Mouse (Mus musculus): ENCODE measurements around the gene Obscn.
A peak's percentile ranks its signal among the peaks of the same experiment; 100 is the strongest.

Obscn gene

DNA sequence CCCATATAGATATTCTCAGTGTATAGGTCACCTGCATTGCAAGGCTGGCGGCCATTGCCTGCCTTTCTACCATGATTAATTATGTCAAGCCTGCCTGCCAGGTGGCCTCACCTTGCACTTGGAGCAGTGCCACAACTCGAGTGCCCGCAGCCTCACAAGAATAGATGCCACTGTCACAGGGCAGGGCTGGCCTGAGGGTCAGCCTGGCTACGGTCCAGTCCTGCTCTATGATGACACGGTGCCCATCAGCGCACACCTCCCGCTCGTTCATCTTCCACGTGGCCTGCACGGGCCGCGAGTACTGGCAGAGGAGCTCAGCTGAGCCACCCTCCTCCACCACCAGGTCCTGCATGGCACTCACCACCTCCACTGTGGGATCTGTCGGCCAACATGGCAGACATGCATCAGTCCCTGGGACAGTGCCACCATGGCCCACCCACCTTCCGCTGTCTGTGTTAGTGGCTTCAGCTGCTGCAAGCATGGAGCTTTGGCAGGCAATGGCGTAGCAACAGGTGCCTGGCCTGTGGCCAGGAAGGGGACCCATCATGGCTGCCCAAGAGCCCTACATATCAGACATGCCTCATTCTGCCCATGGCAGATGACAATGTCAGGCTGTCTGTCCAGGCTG is 91.4 kb downstream of the Obscn start:
- DNase-seq, result peak; percentile 75

GRCm38 (mm10) chr11:59029003-59029402 is 107.2 kb downstream of the Obscn start:
- no peak for DNase-seq

- DNase-seq, result no peak
These were observed 109.8 kb downstream of the Obscn start for GRCm38 (mm10) chr11:59026411-59026810.

DNA sequence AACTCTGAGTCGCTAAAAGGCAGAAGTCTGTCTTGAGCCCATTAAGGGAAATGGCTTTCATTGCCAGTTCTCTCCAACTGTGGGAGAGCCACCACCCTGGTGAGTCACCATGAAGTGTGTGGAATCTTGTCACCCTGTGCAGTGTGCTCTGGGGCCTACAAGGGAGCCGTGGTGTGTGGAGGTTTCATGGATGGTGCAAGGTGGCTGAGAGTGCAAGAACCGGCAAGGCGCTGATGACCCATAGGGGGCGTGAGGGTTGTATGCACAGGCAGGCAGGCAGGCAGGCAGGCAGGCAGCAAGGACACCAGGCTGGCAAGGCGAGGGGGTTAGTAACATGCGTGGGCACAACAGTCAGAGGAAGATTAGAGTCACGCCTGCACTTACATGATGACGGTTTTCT is 121.2 kb downstream of the Obscn start:
- DNase-seq, result peak; percentile 33

DNA sequence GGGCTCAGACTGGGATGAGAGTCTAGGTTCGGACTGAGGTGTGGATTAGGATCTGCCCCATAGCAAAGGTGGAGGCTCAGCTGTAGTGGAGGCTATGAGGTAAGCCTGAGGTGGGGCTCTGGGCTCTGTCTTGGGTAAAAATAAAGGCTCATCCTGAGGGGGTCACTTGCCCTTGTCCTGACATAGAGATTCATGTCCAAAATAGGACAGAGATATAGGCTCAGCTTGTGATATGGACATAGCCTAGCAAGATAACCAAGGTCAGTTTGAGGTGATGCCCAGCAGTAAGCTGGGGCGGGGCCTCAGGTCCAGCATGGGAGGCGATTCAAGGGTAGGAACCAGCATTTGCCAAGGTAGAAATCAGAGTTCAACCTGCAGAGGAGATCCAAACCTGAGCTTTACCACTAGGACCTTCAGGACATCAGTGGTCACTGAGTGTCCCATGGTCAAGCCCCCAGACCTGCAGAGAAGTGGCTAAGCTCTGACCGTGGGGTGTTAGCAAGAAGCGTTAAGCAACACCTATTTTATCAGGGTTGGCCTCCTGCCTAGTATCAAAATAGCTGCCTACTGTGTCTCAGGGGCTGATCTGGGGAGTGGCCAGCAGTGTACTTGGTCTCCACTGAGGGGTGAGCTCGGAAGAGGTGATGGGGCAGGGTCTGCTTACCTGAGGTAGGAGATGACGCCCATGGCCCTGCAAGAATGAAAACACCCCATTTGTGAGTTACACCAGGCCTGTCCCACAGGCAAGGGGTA is 133.7 kb downstream of the Obscn start:
- no peak for DNase-seq

- DNase-seq, result peak; percentile 89
These were observed 135.6 kb downstream of the Obscn start for GRCm38 (mm10) chr11:59000635-59001034.

DNA sequence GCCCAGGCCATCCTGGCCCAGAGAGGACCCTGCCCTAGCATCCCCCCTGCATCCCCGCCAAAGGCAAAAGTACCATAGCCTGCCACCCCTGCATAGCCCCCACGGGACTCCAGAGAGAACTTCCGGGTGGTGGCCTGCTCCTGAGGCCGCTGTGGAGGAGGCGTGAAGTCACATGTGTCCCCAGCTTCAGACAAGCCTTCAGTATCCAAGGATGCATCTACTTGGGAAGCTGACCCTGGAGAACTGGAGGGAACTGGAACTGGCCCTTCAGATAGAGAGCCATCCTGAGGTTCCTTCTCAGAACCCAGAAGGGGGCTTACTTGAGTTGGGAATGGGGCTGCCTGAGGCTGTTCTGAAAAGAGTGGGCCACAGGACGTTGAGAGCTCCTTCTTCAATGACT is 136.4 kb downstream of the Obscn start:
- no peak for DNase-seq

DNA sequence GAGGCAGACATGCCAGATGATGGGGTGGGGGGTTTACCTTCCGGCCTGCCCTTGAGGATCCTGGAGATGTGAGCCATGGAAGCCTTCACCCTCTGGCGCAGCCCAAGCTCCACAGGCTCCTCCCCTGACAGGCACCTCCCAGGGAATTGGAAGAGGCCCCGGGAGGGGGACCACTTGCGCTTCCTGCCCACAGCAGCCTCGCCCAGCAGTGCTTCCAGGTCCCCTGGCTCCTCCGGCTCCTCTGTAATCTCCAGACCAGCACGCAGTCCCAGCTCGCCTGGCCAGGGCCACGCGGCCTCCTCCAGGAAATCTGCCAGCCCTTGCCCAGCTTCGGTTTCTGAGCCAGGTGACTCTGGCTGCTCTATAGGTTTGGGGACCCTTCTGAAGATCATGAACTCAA is 137.0 kb downstream of the Obscn start:
- no peak for DNase-seq

DNA sequence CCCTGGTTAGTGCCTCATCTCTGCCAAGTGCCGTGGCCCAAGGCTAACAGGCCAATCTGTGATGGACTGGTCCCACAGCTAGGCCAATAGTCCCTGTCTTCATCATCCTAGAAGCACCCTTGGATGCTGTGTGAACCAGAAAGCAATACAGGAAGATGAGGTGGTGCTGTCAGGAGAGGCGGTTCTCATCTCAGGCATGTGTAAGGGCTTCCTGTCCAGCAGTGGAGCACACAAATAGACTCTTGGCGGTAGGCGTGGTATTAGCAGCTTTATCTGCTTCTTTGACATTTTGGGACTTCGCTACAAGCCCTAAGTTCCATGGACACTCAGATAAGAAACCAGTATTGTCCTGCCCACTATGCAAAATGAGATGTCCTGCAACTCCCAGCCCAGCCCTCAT is 138.7 kb downstream of the Obscn start:
- no peak for DNase-seq

GRCm38 (mm10) chr11:58995807-58996370 is 140.3 kb downstream of the Obscn start:
- no peak for DNase-seq

GRCm38 (mm10) chr11:58995061-58995806 is 141.0 kb downstream of the Obscn start:
- DNase-seq, result no peak

- no peak for DNase-seq
These were observed 141.8 kb downstream of the Obscn start for GRCm38 (mm10) chr11:58994337-58994826.

DNA sequence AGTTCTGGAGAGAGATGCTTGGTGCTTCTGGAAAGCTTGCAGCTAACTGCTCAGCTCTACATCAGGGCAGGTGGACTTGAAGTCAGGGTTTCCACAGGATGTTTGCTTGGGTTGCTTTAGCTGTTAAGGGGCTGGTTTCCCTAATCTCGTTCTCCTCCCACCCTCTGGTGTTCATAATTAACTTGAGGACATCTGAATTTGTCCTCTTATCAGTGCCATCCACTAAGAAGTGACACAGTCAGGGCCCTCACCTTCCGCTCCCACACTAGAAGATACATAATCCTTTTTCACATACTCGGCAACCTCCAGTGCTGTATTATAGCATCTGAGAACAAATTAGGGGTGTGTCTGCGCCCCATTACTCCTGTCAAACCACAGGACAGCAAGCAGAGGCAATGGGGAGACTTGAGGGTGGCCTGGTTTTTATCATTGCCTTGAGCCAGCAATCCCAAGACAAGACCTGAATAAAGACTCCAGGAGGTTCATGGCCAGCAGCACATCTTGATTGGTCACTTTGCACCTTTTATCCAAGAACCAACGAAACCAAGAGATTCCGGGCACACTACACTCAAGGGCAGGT is 143.0 kb downstream of the Obscn start:
- DNase-seq, result no peak

- no peak for DNase-seq
These were observed 144.3 kb downstream of the Obscn start for GRCm38 (mm10) chr11:58991911-58992310.

- no peak for DNase-seq
These were observed 145.4 kb downstream of the Obscn start for GRCm38 (mm10) chr11:58990794-58991193.

GRCm38 (mm10) chr11:58990141-58990540 is 146.1 kb downstream of the Obscn start:
- no peak for DNase-seq

- DNase-seq, result no peak
These were observed 147.0 kb downstream of the Obscn start for GRCm38 (mm10) chr11:58989166-58989565.

DNA sequence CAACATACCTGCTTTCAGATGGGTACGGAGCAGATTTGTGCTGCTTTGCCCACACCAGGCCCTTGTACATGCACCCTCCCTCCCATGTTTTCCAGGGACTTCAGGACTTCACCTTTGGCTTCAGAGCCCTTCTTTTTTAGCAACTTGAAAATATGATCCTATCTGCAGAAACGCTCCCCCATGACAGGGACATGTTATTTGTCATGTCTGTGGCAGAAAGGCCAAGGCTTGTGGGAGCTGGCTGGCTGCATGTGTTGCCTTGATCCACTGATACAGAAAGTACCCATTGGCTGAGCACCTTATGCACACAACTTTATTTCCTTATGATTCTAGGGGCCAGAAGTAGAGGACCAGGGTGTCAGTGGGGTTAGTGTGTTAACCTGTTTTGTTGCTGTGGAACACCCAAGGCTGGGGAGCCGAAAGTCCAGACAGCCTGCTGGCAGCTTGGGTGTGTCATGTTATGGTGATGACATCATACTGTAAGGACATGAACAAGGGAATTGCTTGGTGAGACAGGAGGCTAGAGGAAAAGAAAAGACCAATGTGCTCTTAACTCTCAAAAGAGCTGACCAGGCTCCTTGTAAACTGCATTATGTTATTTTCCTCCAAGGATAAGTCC is 150.8 kb downstream of the Obscn start:
- no peak for DNase-seq

- DNase-seq, result no peak
These were observed 151.5 kb downstream of the Obscn start for GRCm38 (mm10) chr11:58984657-58985056.

DNA sequence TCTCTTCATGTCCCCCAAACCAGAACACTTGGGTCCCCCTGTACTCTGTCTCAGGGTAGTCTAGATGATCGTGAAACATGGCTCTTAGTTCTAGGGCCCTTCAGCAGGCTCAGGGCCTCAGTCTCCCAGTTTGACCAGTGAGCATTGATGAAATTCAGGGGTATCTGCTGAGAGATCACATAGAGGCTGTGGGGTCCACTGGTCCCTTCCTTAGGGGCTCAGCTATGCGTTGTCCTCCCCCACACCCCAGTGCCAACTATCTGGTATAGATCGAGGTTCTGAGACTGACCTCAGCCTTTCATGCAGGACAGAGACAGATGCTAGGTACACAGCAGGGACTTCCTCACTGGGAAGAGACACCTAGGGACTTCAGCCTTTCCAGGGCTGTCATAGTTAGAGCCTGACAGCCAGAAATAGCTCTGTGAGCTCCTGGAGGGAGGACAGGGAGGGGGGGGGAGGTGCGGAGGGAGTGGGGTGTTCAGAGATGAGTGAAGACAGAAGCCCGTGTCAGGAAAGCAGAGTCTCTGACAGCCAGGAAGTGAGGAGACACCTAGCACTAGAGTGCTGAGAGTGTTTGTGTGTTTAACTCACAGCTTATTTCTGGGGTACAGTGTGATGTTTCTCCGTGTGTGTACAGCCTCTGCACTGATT is 152.4 kb downstream of the Obscn start:
- DNase-seq, result no peak

DNA sequence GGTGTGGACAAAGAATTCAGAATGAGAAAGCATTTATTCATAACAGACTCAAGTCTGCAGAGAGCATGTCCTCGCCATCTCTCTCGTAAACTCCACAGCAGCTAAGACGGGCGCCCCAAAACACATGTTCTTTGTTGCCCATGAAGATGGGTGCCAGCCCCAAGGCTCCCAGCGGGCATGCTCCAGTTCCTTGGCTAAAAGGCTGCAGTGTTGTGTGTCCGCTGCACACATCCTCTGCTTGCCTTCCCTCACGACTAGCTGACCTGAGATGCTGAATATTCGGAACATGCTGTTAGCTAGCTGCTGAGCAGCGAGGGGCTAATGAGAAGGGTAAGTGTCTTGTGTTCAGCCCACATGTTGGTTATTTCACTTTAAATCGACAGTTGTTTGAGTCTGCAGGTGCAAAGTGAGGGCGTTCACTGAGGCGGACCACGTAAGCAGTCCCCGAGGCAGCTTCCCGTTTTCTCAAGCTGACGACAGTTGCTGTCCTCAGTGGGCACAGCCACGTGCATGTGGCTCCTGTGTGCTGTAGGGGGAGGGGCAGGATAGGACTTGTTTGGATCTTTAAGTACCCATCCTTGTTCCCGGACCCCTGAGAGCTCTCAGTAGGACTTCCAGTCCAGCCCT is 153.6 kb downstream of the Obscn start:
- no peak for DNase-seq

All from layer of hippocampus, adult 9-11 months (tissue).